Mouse (Mus musculus): ENCODE results near the gene Nms. TPM values are rescaled to one million over a fixed set of nuclear protein-coding genes. Genes with fewer than 3 reads are reported as not detected.

The Nms gene
- polyA plus RNA-seq (2015; fragmentation: Nextera tagmentation; extraction: Ambion mirVana), result not detected in 2 replicates

GRCm38 (mm10) chr1:38938849-38939248, at the start of gene Nms:
Gene Nms, plus strand, starts transcription at chr1:38939149.
- Histone ChIP-seq H3K27me3 (ENCODE audit: insufficient read depth, low read length) (no peaks in the 10 kb centered on the region), H3K4me3 (ENCODE audit: low read length) (no peak within 1 kb of the TSS), H3K9ac (replicated peaks; ENCODE audit: low read length) (no peak within 1 kb of the TSS), H3K27ac (ENCODE audit: low read length) (no peak within 1 kb of the TSS), H3K4me1 (ENCODE audit: insufficient read depth, low read length) (no peaks in the 10 kb centered on the region), H3K36me3 (ENCODE audit: insufficient read depth, low read length) (no peaks in the 10 kb centered on the region), H3K4me2 (replicated peaks; ENCODE audit: low read depth, low read length) (no peak within 1 kb of the TSS), H3K9me3 (ENCODE audit: low read length) (0 out of 2 replicates have a peak, but pooled peaks cover 2% of the 10 kb centered on the region)
- 81% methylated on average over 6 of the region's 6 CpGs for WGBS
- ATAC-seq (ENCODE audit: low FRiP score, low TSS enrichment), result no peak

GRCm38 (mm10) chr1:38891444-38891843, 47.5 kb upstream of the Nms start:
- Histone ChIP-seq H3K36me3 (ENCODE audit: insufficient read depth, low read length) (no peaks in the 10 kb centered on the region), H3K4me2 (replicated peaks; ENCODE audit: low read depth, low read length) (no peak overlapping the region), H3K27ac (ENCODE audit: low read length) (no peak overlapping the region), H3K9ac (replicated peaks; ENCODE audit: low read length) (no peak overlapping the region), H3K27me3 (ENCODE audit: insufficient read depth, low read length) (no peaks in the 10 kb centered on the region), H3K9me3 (ENCODE audit: low read length) (no peaks in the 10 kb centered on the region), H3K4me3 (ENCODE audit: low read length) (no peak overlapping the region), H3K4me1 (ENCODE audit: insufficient read depth, low read length) (no peaks in the 10 kb centered on the region)
- no peak for ATAC-seq (ENCODE audit: low FRiP score, low TSS enrichment)
- 90% methylated on average over 5 of the region's 5 CpGs for WGBS

DNA sequence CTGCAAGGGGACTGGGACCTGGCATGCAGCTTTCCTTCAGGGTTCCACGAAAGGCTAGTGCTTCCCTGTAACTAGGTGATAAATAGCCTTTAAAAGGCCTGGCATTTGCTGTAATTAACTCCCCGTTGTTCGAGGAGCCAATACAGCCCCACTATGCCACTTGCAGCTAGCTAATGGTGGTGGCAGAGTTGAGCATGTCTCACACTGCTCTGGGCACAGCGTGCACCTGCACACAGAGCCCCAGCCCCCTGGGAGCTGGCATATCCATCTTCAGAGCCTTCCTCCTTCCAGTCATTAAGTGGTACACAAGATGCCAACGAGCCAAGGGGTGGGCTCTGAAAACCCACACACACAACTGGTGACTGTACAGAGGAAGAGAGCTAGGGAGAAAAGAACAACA, 45.9 kb upstream of the Nms start:
- WGBS, result 46% methylated on average over 5 of the region's 5 CpGs
- H3K9me3 ChIP-seq (ENCODE audit: low read length), result no peaks in the 10 kb centered on the region
- no peak overlapping the region for H3K4me2 ChIP-seq (replicated peaks; ENCODE audit: low read depth, low read length)
- no peak overlapping the region for H3K27ac ChIP-seq (ENCODE audit: low read length)
- no peaks in the 10 kb centered on the region for H3K4me1 ChIP-seq (ENCODE audit: insufficient read depth, low read length)
- no peak for ATAC-seq (ENCODE audit: low FRiP score, low TSS enrichment)
- no peak overlapping the region for H3K9ac ChIP-seq (replicated peaks; ENCODE audit: low read length)
- no peaks in the 10 kb centered on the region for H3K27me3 ChIP-seq (ENCODE audit: insufficient read depth, low read length)
- H3K36me3 ChIP-seq (ENCODE audit: insufficient read depth, low read length), result no peaks in the 10 kb centered on the region
- H3K4me3 ChIP-seq (ENCODE audit: low read length), result no peak overlapping the region

GRCm38 (mm10) chr1:38897431-38898248, 41.3 kb upstream of the Nms start, which contains the start of gene Chst10:
Gene Chst10, minus strand, starts transcription at chr1:38898161.
- Histone ChIP-seq H3K27me3 (ENCODE audit: insufficient read depth, low read length) (no peaks in the 10 kb centered on the region), H3K36me3 (ENCODE audit: insufficient read depth, low read length) (no peaks in the 10 kb centered on the region), H3K4me1 (ENCODE audit: insufficient read depth, low read length) (no peaks in the 10 kb centered on the region), H3K4me3 (ENCODE audit: low read length) (peak within 1 kb of the TSS; percentile 69), H3K9me3 (ENCODE audit: low read length) (no peaks in the 10 kb centered on the region), H3K27ac (ENCODE audit: low read length) (no peak within 1 kb of the TSS), H3K4me2 (replicated peaks; ENCODE audit: low read depth, low read length) (peak within 1 kb of the TSS; percentile 84), H3K9ac (replicated peaks; ENCODE audit: low read length) (peak within 1 kb of the TSS; percentile 72)
- ATAC-seq (ENCODE audit: low FRiP score, low TSS enrichment), result peak; percentile 92
- WGBS, result under 1% methylated on average over 67 of the region's 67 CpGs

DNA sequence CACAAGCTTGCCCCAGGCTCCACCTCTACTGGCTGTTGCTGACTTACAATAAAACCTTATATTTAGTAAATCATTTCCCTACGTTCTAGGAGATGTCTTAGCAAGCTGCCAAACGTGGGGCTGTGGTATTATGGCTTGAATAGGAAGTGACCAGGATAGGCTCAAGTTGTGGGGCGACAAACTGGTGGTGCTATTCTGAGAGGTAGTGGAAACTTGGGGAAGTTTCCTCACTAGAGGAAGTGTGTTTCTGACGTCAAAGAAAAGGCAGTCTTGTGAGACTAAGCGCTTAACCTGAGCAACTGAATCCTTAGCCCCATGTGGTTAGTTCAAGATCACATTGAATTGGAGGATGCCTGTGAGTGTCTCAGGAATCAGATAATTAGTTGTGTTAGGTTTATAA, 36.4 kb upstream of the Nms start:
- Histone ChIP-seq H3K9me3 (ENCODE audit: low read length) (no peaks in the 10 kb centered on the region), H3K27me3 (ENCODE audit: insufficient read depth, low read length) (no peaks in the 10 kb centered on the region)
- 61% methylated on average over 5 of the region's 5 CpGs for WGBS

GRCm38 (mm10) chr1:38903985-38904384, 35.0 kb upstream of the Nms start:
- H3K9me3 ChIP-seq (ENCODE audit: low read length), result no peaks in the 10 kb centered on the region
- no peak for ATAC-seq (ENCODE audit: low FRiP score, low TSS enrichment)
- no peaks in the 10 kb centered on the region for H3K36me3 ChIP-seq (ENCODE audit: insufficient read depth, low read length)
- no peak overlapping the region for H3K9ac ChIP-seq (replicated peaks; ENCODE audit: low read length)
- H3K27ac ChIP-seq (ENCODE audit: low read length), result no peak overlapping the region
- no peaks in the 10 kb centered on the region for H3K4me1 ChIP-seq (ENCODE audit: insufficient read depth, low read length)
- no peaks in the 10 kb centered on the region for H3K27me3 ChIP-seq (ENCODE audit: insufficient read depth, low read length)
- no peak overlapping the region for H3K4me3 ChIP-seq (ENCODE audit: low read length)
- 74% methylated on average over 2 of the region's 2 CpGs for WGBS
- H3K4me2 ChIP-seq (replicated peaks; ENCODE audit: low read depth, low read length), result no peak overlapping the region

More for the DNA sequence above, 36.4 kb upstream of the Nms start:
- Histone ChIP-seq H3K27ac (ENCODE audit: low read length) (no peak overlapping the region), H3K9ac (replicated peaks; ENCODE audit: low read length) (no peak overlapping the region), H3K4me1 (ENCODE audit: insufficient read depth, low read length) (no peaks in the 10 kb centered on the region), H3K4me2 (replicated peaks; ENCODE audit: low read depth, low read length) (no peak overlapping the region), H3K4me3 (ENCODE audit: low read length) (no peak overlapping the region), H3K36me3 (ENCODE audit: insufficient read depth, low read length) (no peaks in the 10 kb centered on the region)
- no peak for ATAC-seq (ENCODE audit: low FRiP score, low TSS enrichment)

- 91% methylated on average over 4 of the region's 4 CpGs for WGBS
- H3K4me3 ChIP-seq (ENCODE audit: low read length), result no peak overlapping the region
- H3K27ac ChIP-seq (ENCODE audit: low read length), result no peak overlapping the region
- H3K27me3 ChIP-seq (ENCODE audit: insufficient read depth, low read length), result no peaks in the 10 kb centered on the region
- no peak overlapping the region for H3K4me2 ChIP-seq (replicated peaks; ENCODE audit: low read depth, low read length)
- no peaks in the 10 kb centered on the region for H3K36me3 ChIP-seq (ENCODE audit: insufficient read depth, low read length)
- ATAC-seq (ENCODE audit: low FRiP score, low TSS enrichment), result no peak
- H3K9ac ChIP-seq (replicated peaks; ENCODE audit: low read length), result no peak overlapping the region
- H3K9me3 ChIP-seq (ENCODE audit: low read length), result no peaks in the 10 kb centered on the region
- H3K4me1 ChIP-seq (ENCODE audit: insufficient read depth, low read length), result no peaks in the 10 kb centered on the region
Observed at GRCm38 (mm10) chr1:38928996-38929395, 10.0 kb upstream of the Nms start.

- Histone ChIP-seq H3K9ac (replicated peaks; ENCODE audit: low read length) (no peak overlapping the region), H3K27ac (ENCODE audit: low read length) (no peak overlapping the region), H3K36me3 (ENCODE audit: insufficient read depth, low read length) (no peaks in the 10 kb centered on the region), H3K27me3 (ENCODE audit: insufficient read depth, low read length) (no peaks in the 10 kb centered on the region), H3K9me3 (ENCODE audit: low read length) (no peaks in the 10 kb centered on the region), H3K4me1 (ENCODE audit: insufficient read depth, low read length) (no peaks in the 10 kb centered on the region), H3K4me3 (ENCODE audit: low read length) (no peak overlapping the region), H3K4me2 (replicated peaks; ENCODE audit: low read depth, low read length) (no peak overlapping the region)
- 77% methylated on average over 4 of the region's 4 CpGs for WGBS
- ATAC-seq (ENCODE audit: low FRiP score, low TSS enrichment), result no peak
Observed at GRCm38 (mm10) chr1:38929468-38929867, 9.5 kb upstream of the Nms start.

GRCm38 (mm10) chr1:38930767-38931166, 8.2 kb upstream of the Nms start:
- no peak overlapping the region for H3K9ac ChIP-seq (replicated peaks; ENCODE audit: low read length)
- H3K4me2 ChIP-seq (replicated peaks; ENCODE audit: low read depth, low read length), result no peak overlapping the region
- H3K9me3 ChIP-seq (ENCODE audit: low read length), result no peaks in the 10 kb centered on the region
- H3K4me1 ChIP-seq (ENCODE audit: insufficient read depth, low read length), result no peaks in the 10 kb centered on the region
- ATAC-seq (ENCODE audit: low FRiP score, low TSS enrichment), result no peak
- H3K36me3 ChIP-seq (ENCODE audit: insufficient read depth, low read length), result no peaks in the 10 kb centered on the region
- no peak overlapping the region for H3K4me3 ChIP-seq (ENCODE audit: low read length)
- H3K27me3 ChIP-seq (ENCODE audit: insufficient read depth, low read length), result no peaks in the 10 kb centered on the region
- 68% methylated on average over 8 of the region's 8 CpGs for WGBS
- H3K27ac ChIP-seq (ENCODE audit: low read length), result no peak overlapping the region

DNA sequence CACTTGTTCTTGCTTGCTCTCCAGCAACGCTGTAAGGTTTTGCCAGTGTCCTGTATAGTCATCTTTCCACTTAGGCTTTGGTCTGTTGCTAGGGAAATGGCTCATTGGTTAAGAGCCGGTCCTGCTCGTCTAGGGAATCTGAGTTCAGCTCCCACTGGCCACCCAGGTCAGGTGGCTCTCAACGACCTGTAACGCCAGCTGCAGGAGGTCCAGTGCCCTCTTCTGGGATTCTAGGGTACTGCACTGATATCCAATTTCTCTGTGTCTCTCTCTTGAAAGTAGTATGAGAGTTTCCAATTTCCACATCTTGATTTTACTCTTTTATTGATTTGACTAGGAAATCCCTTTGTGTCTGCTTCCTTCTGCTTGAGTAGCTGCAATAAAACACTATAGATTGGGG, 4.3 kb upstream of the Nms start:
- no peaks in the 10 kb centered on the region for H3K27me3 ChIP-seq (ENCODE audit: insufficient read depth, low read length)
- H3K4me2 ChIP-seq (replicated peaks; ENCODE audit: low read depth, low read length), result no peak overlapping the region
- H3K36me3 ChIP-seq (ENCODE audit: insufficient read depth, low read length), result no peaks in the 10 kb centered on the region
- H3K9me3 ChIP-seq (ENCODE audit: low read length), result 0 out of 2 replicates have a peak, but pooled peaks cover 2% of the 10 kb centered on the region
- no peak overlapping the region for H3K4me3 ChIP-seq (ENCODE audit: low read length)
- no peak for ATAC-seq (ENCODE audit: low FRiP score, low TSS enrichment)
- no peaks in the 10 kb centered on the region for H3K4me1 ChIP-seq (ENCODE audit: insufficient read depth, low read length)
- no peak overlapping the region for H3K27ac ChIP-seq (ENCODE audit: low read length)
- H3K9ac ChIP-seq (replicated peaks; ENCODE audit: low read length), result no peak overlapping the region
- WGBS, result 23% methylated on average over 5 of the region's 5 CpGs
